Mouse (Mus musculus): ENCODE measurements at regions not wholly inside any gene's neighbourhood (a gene's known extent, or its start where the extent isn't known, plus 50 kb on each side); places are given as distances from the start of the nearest gene placed in this dataset.

GRCm38 (mm10) chr1:185695394-185695793 is 240.7 kb downstream of the Slc30a10 start:
- DNase-seq (ENCODE audit: low read depth, low spot score), result no peak

GRCm38 (mm10) chr1:185699758-185700157 is 245.1 kb downstream of the Slc30a10 start:
- no peak for DNase-seq (ENCODE audit: low read depth, low spot score)

GRCm38 (mm10) chr1:185726324-185726723 is 271.7 kb downstream of the Slc30a10 start:
- DNase-seq (ENCODE audit: low read depth, low spot score), result no peak

GRCm38 (mm10) chr1:185726811-185727210 is 272.2 kb downstream of the Slc30a10 start:
- peak; percentile 62 for DNase-seq (ENCODE audit: low read depth, low spot score)

- DNase-seq (ENCODE audit: low read depth, low spot score), result no peak
Measured at GRCm38 (mm10) chr1:185727749-185728148, 273.1 kb downstream of the Slc30a10 start.

GRCm38 (mm10) chr1:185728406-185728805 is 273.8 kb downstream of the Slc30a10 start:
- no peak for DNase-seq (ENCODE audit: low read depth, low spot score)

- DNase-seq (ENCODE audit: low read depth, low spot score), result no peak
Measured at GRCm38 (mm10) chr1:185731062-185731461, 276.4 kb downstream of the Slc30a10 start.

GRCm38 (mm10) chr1:185736773-185737172 is 282.1 kb downstream of the Slc30a10 start:
- DNase-seq (ENCODE audit: low read depth, low spot score), result peak; percentile 21

GRCm38 (mm10) chr1:185741034-185741890 is 286.6 kb downstream of the Slc30a10 start:
- DNase-seq (ENCODE audit: low read depth, low spot score), result no peak

- DNase-seq (ENCODE audit: low read depth, low spot score), result no peak
Measured at GRCm38 (mm10) chr1:185749251-185749650, 294.6 kb downstream of the Slc30a10 start.

- no peak for DNase-seq (ENCODE audit: low read depth, low spot score)
Measured at GRCm38 (mm10) chr1:185754486-185755290, 300.0 kb downstream of the Slc30a10 start.

GRCm38 (mm10) chr1:185757376-185757775 is 302.7 kb downstream of the Slc30a10 start:
- no peak for DNase-seq (ENCODE audit: low read depth, low spot score)

- DNase-seq (ENCODE audit: low read depth, low spot score), result no peak
Measured at GRCm38 (mm10) chr1:185774202-185774601, 319.6 kb downstream of the Slc30a10 start.

GRCm38 (mm10) chr1:185779604-185780003 is 325.0 kb downstream of the Slc30a10 start:
- no peak for DNase-seq (ENCODE audit: low read depth, low spot score)

GRCm38 (mm10) chr1:185802156-185802555 is 315.0 kb downstream of the Lyplal1 start:
- DNase-seq (ENCODE audit: low read depth, low spot score), result no peak

- DNase-seq (ENCODE audit: low read depth, low spot score), result peak; percentile 62
Measured at GRCm38 (mm10) chr1:185814901-185815300, 302.2 kb downstream of the Lyplal1 start.

- DNase-seq (ENCODE audit: low read depth, low spot score), result no peak
Measured at GRCm38 (mm10) chr1:185819044-185819443, 298.1 kb downstream of the Lyplal1 start.

- no peak for DNase-seq (ENCODE audit: low read depth, low spot score)
Measured at GRCm38 (mm10) chr1:185822241-185822640, 294.9 kb downstream of the Lyplal1 start.

- no peak for DNase-seq (ENCODE audit: low read depth, low spot score)
Measured at GRCm38 (mm10) chr1:185823226-185823625, 293.9 kb downstream of the Lyplal1 start.

- no peak for DNase-seq (ENCODE audit: low read depth, low spot score)
Measured at GRCm38 (mm10) chr1:185823956-185824355, 293.2 kb downstream of the Lyplal1 start.

GRCm38 (mm10) chr1:185827986-185828385 is 289.1 kb downstream of the Lyplal1 start:
- no peak for DNase-seq (ENCODE audit: low read depth, low spot score)

GRCm38 (mm10) chr1:185828486-185828885 is 288.6 kb downstream of the Lyplal1 start:
- DNase-seq (ENCODE audit: low read depth, low spot score), result no peak

GRCm38 (mm10) chr1:185832059-185832458 is 285.1 kb downstream of the Lyplal1 start:
- no peak for DNase-seq (ENCODE audit: low read depth, low spot score)

Measured in R1 (cell line).